Mouse (Mus musculus) forebrain, embryonic 15.5 days (tissue): ENCODE data around the gene Cltrn. TPM values are rescaled to one million over a fixed set of nuclear protein-coding genes. Genes with fewer than 3 reads are reported as not detected.

Source experiments
- ATAC-seq: fragments of 200-750 bp; cut with Nextera tagmentation; replicated peaks from 2 replicates; pipeline ENCODE4 v1.8.0; 2017; ENCODE audit warnings: mild to moderate bottlenecking, moderate TSS enrichment, moderate library complexity
- H3K27ac ChIP-seq: fragments of 300-500 bp; sonication (generic); replicated peaks from 2 replicates; pipeline ENCODE4 v1.5.1; 2015; ENCODE audit warnings: mild to moderate bottlenecking, inconsistent platforms
- H3K27me3 ChIP-seq: fragments of 300-500 bp; sonication (generic); 2 replicates; pipeline ENCODE4 v1.6.1; 2015; ENCODE audit warnings: inconsistent platforms
- H3K36me3 ChIP-seq: fragments of 300-500 bp; sonication (generic); 2 replicates; pipeline ENCODE4 v1.6.1; 2015; ENCODE audit warnings: mild to moderate bottlenecking, inconsistent platforms
- H3K4me1 ChIP-seq: fragments of 300-500 bp; sonication (generic); 2 replicates; pipeline ENCODE4 v1.6.1; 2015; ENCODE audit warnings: inconsistent platforms
- H3K4me2 ChIP-seq: fragments of 300-500 bp; sonication (generic); replicated peaks from 2 replicates; pipeline ENCODE4 v1.6.1; 2015; ENCODE audit warnings: mild to moderate bottlenecking, inconsistent platforms
- H3K4me3 ChIP-seq: fragments of 300-500 bp; sonication (generic); 2 replicates; pipeline ENCODE4 v1.5.1; 2015; ENCODE audit warnings: mild to moderate bottlenecking, inconsistent platforms
- H3K9ac ChIP-seq: fragments of 300-500 bp; sonication (generic); replicated peaks from 2 replicates; pipeline ENCODE4 v1.6.1; 2015; ENCODE audit warnings: mild to moderate bottlenecking, inconsistent platforms
- H3K9me3 ChIP-seq: fragments of 300-500 bp; sonication (generic); 2 replicates; pipeline ENCODE4 v1.6.1; 2016; ENCODE audit warnings: inconsistent platforms
- WGBS: fragments of 180-500 bp; shearing (Covaris S2); methylation state at CpG from one replicate; pipeline ENCODE4 v1.1.7; 2015; ENCODE audit warnings: mixed read lengths; 5-methylcytosine and 5-hydroxymethylcytosine counted together
- polyA plus RNA-seq: library from polyadenylated mRNA; unstranded; fragments of >200 nt; fragmentation: Nextera tagmentation; extraction: Ambion mirVana; gene quantifications from 2 replicates; pipeline ENCODE4 v1.2.1, GENCODE M21; 2015

Cltrn gene
- polyA plus RNA-seq, 1 experiment from 2014 or later: 0.18 TPM

DNA sequence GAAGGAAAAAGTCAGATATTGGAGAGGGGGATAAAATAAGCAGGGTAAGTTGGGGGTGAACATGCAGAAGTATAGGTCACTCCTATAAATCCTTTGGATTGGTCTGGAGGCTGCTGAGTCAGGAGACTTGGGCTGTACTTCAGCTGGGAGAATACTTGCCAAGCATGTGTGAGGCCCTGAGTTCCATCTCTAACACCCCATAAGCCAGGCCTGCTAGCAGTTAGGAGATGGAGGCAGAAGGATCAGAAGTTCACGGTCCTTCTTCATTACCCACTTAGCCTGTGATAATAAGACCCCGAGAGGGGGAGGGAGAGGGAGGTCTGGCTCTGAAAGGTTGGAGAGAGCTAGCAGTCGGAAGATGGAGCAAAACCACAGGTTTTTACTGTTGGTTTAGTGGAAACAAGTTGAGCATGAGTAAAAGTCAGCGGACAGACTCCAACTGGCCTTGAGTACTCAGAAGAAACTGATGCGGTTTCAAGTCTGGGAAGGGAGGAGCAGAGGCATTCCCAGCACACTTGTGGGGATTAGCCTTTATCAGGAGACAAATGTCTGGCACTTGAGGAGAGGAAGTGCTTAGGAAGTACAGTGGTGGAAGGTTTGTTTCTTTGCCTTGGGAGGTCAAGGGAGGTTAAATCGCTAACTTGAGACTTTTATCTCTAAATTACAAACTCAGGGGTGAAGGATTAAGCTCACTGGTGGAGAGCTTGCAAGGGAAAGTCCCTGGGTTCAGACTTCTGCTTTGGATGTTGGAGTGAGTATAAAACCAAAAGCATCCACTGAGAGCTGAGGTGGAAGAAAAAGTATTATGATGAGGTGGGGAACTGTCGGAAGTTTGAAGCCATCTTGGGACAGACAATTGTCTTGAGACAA is 3.9 kb downstream of the Cltrn start:
- 66% methylated on average over 7 of the region's 7 CpGs for WGBS
- H3K27me3 ChIP-seq: no peaks in the 10 kb centered on the region
- H3K4me2 ChIP-seq: no peak overlapping the region

DNA sequence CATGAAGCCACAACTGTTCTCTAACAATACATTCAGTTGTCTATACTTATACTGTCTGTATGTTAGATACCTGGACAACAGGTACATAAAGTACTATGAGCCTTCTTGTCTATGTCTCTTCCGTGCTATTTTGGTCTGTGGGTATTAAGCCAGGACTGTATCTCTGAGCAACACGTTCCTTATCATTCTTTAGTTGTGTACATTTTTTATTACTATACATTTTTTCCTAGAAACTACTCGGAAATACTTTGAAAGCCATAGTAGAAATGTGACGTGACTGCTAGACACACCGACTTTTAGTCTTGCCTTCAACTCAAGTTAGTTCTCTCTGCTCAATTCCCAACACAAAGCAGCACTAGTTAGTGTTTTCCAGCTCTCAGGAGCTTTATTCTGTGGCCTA is 4.8 kb downstream of the Cltrn start:
- ATAC-seq: no peak
- H3K27ac ChIP-seq: no peak overlapping the region
- no peak overlapping the region for H3K9ac ChIP-seq
- H3K4me1 ChIP-seq: no peaks in the 10 kb centered on the region
- WGBS: 89% methylated on average over 5 of the region's 5 CpGs
- H3K27me3 ChIP-seq: no peaks in the 10 kb centered on the region
- no peak overlapping the region for H3K4me2 ChIP-seq
- H3K36me3 ChIP-seq: no peaks in the 10 kb centered on the region
- H3K4me3 ChIP-seq: no peak overlapping the region
- no peaks in the 10 kb centered on the region for H3K9me3 ChIP-seq

More for the DNA sequence above, 3.9 kb downstream of the Cltrn start:
- no peak overlapping the region for H3K4me3 ChIP-seq
- no peak overlapping the region for H3K9ac ChIP-seq
- no peaks in the 10 kb centered on the region for H3K36me3 ChIP-seq
- H3K4me1 ChIP-seq: no peaks in the 10 kb centered on the region
- ATAC-seq: no peak
- no peaks in the 10 kb centered on the region for H3K9me3 ChIP-seq
- H3K27ac ChIP-seq: no peak overlapping the region

DNA sequence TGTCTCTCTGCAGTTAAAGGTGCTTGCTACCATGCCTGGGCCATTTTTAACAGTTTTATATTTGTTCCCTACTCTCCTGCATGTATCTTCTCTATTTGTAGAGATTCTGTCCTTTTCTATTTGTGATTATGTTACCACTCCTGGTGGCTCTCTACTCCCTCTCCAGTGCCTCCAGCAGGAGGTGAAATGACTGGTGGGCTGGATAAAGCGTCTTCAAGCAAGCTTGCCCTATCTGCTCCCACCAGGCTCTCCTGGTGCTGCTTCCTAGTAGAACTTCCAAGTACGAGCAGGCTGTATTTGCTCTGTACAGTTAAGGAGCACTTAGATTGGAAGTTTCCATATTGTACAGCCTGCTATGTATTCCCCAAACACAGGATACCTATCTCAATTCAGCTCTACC is 7.2 kb downstream of the Cltrn start:
- Histone ChIP-seq H3K9ac (no peak overlapping the region), H3K4me2 (no peak overlapping the region), H3K4me3 (no peak overlapping the region), H3K27me3 (no peaks in the 10 kb centered on the region), H3K36me3 (no peaks in the 10 kb centered on the region), H3K27ac (no peak overlapping the region), H3K9me3 (no peaks in the 10 kb centered on the region), H3K4me1 (no peaks in the 10 kb centered on the region)
- no peak for ATAC-seq
- 77% methylated on average over 2 of the region's 2 CpGs for WGBS

DNA sequence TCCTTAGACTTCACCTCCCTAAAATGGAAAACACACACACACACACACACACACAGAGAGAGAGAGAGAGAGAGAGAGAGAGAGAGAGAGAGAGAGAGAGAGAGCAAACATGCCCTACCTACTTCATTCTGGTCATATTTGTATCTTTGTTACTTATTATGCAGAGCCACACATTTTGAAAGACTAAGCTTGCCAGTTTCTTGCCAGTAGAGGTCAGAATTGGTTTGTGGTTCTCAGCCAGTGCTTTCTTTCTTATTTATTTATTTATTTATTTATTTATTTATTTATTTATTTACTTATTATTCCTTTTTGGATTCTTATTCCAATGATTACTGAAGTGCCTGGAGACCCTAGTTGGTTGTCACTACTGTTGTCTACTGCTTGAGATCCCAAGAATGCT is 12.9 kb downstream of the Cltrn start:
- Histone ChIP-seq H3K27me3 (no peaks in the 10 kb centered on the region), H3K4me3 (no peak overlapping the region), H3K27ac (no peak overlapping the region), H3K4me2 (no peak overlapping the region), H3K9me3 (no peaks in the 10 kb centered on the region), H3K4me1 (no peaks in the 10 kb centered on the region), H3K36me3 (no peaks in the 10 kb centered on the region), H3K9ac (no peak overlapping the region)
- ATAC-seq: no peak

DNA sequence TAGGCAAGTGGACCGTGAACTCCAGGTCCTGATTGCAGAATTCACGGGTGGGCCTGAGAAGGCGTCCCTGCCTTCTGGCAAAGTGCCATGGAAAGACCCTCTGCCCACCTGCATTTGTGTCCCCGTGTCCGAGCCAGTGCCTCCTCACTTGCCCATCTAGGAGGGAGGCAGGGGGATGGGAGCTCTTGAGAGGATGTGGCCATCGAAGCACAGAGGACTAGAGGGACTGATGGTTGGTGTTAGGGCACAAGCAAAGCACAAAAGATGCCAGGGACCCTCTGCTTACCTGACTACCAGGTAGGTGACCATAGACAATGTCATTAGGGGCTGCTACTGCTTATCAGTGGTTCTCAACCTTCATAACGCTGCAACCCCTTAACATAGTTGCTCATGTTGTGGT is 13.6 kb downstream of the Cltrn start:
- no peaks in the 10 kb centered on the region for H3K27me3 ChIP-seq
- ATAC-seq: no peak
- no peak overlapping the region for H3K4me2 ChIP-seq
- H3K36me3 ChIP-seq: no peaks in the 10 kb centered on the region
- H3K9me3 ChIP-seq: no peaks in the 10 kb centered on the region
- H3K27ac ChIP-seq: no peak overlapping the region
- 85% methylated on average over 7 of the region's 7 CpGs for WGBS
- H3K4me3 ChIP-seq: no peak overlapping the region
- H3K4me1 ChIP-seq: no peaks in the 10 kb centered on the region
- no peak overlapping the region for H3K9ac ChIP-seq

DNA sequence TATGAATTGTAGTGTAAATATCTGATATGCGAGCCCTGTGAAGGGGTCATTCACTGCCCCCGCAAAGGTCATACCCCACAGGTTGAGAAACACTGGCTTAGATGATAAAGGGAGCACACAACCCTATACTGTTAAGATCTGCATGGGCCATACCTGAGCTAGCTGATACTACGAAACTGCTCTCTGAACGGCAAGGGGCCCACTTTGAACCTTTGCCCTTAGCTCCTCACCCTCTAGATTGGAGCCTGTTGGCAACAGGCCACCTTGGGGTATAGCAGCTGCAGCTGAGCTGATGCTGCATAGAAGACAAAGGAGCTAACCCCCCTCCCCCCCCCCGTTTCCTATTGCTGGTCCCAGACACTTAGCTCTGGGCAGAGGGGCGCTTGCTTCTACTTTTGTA is 14.0 kb downstream of the Cltrn start:
- 65% methylated on average over 6 of the region's 6 CpGs for WGBS
- Histone ChIP-seq H3K9ac (no peak overlapping the region), H3K27ac (no peak overlapping the region), H3K27me3 (no peaks in the 10 kb centered on the region), H3K4me3 (no peak overlapping the region), H3K36me3 (no peaks in the 10 kb centered on the region), H3K4me2 (no peak overlapping the region), H3K4me1 (no peaks in the 10 kb centered on the region), H3K9me3 (no peaks in the 10 kb centered on the region)
- 0 out of 2 replicates have a peak, but pooled peaks have one; percentile 29 for ATAC-seq

DNA sequence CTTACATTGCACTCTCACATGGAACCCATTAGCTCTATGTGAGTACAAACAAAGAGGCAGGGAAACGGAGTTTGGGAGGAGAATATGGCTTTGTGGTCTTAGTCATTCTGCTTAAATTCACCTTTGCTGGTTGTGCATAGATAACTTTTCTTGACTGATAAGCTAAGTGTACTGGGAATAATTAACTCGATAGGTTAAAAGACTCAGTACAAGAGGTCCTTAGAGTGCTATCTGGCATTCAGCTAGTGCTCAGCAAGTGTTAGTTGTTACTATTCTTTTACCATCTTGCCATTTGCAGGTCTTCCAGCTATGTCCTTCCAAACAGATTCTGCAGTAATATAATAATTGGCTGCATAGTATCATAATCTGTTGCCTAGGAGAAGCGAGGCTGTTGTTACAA is 22.5 kb downstream of the Cltrn start:
- Histone ChIP-seq H3K9ac (no peak overlapping the region), H3K36me3 (no peaks in the 10 kb centered on the region), H3K4me2 (no peak overlapping the region), H3K9me3 (no peaks in the 10 kb centered on the region), H3K27ac (no peak overlapping the region), H3K27me3 (no peaks in the 10 kb centered on the region), H3K4me1 (no peaks in the 10 kb centered on the region), H3K4me3 (no peak overlapping the region)
- WGBS: 84% methylated on average over 3 of the region's 3 CpGs
- ATAC-seq: no peak

DNA sequence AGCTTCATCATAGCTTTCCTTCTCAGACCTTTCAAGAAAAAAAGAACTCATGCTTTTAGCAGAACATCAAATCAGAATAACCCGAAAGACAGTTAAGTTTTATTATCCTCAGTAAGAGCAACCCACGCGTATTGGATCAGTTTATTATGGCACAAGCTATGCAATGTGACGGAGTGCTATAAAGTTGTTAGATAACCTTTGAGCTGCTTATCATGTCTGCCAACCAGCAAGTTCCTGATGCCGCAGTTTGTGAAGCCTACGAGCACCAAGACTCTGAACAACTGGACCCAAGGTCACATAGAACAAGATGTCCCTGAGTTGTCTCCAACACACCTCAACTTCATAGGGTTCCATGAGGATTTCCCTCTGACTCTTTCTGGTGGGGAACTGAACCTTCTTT is 25.1 kb downstream of the Cltrn start:
- no peak for ATAC-seq
- H3K4me3 ChIP-seq: no peak overlapping the region
- 92% methylated on average over 6 of the region's 6 CpGs for WGBS
- no peaks in the 10 kb centered on the region for H3K27me3 ChIP-seq
- no peaks in the 10 kb centered on the region for H3K4me1 ChIP-seq
- no peak overlapping the region for H3K9ac ChIP-seq
- H3K4me2 ChIP-seq: no peak overlapping the region
- H3K27ac ChIP-seq: no peak overlapping the region
- H3K9me3 ChIP-seq: no peaks in the 10 kb centered on the region
- H3K36me3 ChIP-seq: no peaks in the 10 kb centered on the region

DNA sequence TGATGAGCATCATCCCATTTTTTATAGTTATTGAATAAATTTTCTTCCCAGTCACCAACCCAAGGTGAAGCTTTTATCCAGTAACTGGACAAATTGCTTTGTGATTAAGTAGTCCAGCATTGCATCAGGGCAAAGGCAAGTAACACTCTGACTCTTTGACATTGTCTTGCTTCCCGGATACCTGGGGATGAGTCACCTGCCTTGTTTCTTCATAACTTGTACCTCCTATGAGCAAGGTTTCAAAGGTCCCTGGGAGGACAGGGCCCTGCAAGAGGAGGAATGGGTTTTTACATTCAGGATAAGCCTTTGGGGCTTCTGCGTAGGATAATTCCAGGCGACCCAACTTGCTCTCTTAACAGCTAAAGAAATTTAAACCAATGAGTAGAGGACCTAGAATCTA is 35.3 kb downstream of the Cltrn start:
- H3K36me3 ChIP-seq: no peaks in the 10 kb centered on the region
- WGBS: 96% methylated on average over 3 of the region's 3 CpGs
- ATAC-seq: no peak
- H3K27ac ChIP-seq: no peak overlapping the region
- H3K4me1 ChIP-seq: no peaks in the 10 kb centered on the region
- no peaks in the 10 kb centered on the region for H3K9me3 ChIP-seq
- no peak overlapping the region for H3K4me3 ChIP-seq
- H3K27me3 ChIP-seq: no peaks in the 10 kb centered on the region
- no peak overlapping the region for H3K9ac ChIP-seq
- H3K4me2 ChIP-seq: no peak overlapping the region

DNA sequence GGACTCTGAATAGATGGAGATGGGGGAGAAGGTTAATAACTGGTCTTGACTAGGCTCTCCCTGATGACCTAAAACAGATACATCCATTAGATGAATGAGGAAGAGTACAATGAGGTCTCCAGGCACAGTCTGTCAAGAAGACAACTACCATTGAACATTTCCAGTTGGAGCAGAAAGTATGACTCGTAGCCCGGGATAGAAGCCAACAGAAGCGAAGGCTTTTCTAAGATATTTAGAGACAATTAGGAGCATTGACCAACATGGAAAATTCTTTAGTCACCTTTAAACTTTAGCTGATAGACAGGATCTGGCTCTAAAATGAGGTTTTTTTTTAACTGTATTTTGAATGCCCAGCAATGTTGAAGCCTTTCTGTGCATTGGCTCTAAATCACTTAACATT is 44.9 kb downstream of the Cltrn start:
- no peaks in the 10 kb centered on the region for H3K9me3 ChIP-seq
- 94% methylated on average over 3 of the region's 3 CpGs for WGBS
- no peak overlapping the region for H3K4me2 ChIP-seq
- H3K27me3 ChIP-seq: no peaks in the 10 kb centered on the region
- H3K36me3 ChIP-seq: no peaks in the 10 kb centered on the region
- H3K9ac ChIP-seq: no peak overlapping the region
- H3K4me1 ChIP-seq: no peaks in the 10 kb centered on the region
- no peak overlapping the region for H3K4me3 ChIP-seq
- H3K27ac ChIP-seq: no peak overlapping the region
- ATAC-seq: no peak

DNA sequence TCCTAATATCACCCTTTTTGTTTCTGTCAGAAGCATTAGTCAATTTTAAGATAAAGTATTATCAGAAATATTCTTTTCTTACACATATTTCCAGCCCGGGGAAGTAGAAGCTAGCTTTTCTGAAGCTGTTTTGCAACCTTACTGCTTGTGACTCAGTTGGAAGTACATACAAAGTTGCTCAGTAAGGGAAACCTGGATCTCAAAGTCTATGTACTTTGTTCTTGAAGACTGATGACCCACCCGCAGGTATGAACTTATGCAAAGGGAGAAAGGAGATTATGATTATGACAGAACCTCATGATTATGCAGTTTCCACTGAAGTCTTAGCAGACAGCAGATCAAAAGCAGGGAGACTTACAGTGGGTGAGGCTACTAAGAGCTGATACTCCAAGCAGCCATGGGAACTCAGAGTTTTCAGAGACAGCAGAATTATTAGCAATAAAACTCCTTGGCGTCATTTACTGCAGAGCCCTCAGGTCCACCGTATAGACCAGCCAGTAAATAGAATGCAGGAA is 46.7 kb downstream of the Cltrn start:
- Histone ChIP-seq H3K36me3 (no peaks in the 10 kb centered on the region), H3K27me3 (no peaks in the 10 kb centered on the region; the same call in 1 of the 2 replicates), H3K27ac (no peak overlapping the region), H3K9me3 (no peaks in the 10 kb centered on the region), H3K4me3 (no peak overlapping the region), H3K9ac (no peak overlapping the region), H3K4me1 (no peaks in the 10 kb centered on the region), H3K4me2 (no peak overlapping the region)
- WGBS: 88% methylated on average over 4 of the region's 4 CpGs
- ATAC-seq: no peak

DNA sequence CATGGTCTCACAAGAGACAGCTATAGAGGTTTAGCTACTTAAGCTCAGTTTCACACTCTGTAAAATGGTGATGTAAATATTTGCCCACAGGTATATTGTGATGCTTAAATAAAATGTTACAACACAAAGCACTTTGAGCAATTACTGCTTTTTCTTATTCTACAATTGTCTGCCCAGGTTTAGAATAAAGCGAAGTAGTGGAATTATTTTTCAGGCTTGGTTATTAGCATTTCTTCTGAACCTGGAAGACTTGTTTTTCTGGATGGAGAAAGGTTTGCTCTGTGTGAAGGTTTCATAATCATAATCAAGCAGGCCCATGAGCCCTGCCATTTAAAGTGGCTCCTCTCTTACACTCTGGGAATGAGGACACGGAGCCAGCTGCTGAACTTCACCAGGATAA is 50.4 kb downstream of the Cltrn start, which contains the start of gene Ace2:
TSS of gene Ace2 (plus strand) at position 301 of the 400 bp plus-strand sequence.
- 91% methylated on average over 2 of the region's 2 CpGs for WGBS
- H3K27me3 ChIP-seq: no peaks in the 10 kb centered on the region; the same call in 1 of the 2 replicates
- ATAC-seq: no peak
- no peaks in the 10 kb centered on the region for H3K4me1 ChIP-seq
- no peaks in the 10 kb centered on the region for H3K36me3 ChIP-seq
- H3K9ac ChIP-seq: no peak within 1 kb of the TSS
- no peak within 1 kb of the TSS for H3K4me3 ChIP-seq
- no peaks in the 10 kb centered on the region for H3K9me3 ChIP-seq
- no peak within 1 kb of the TSS for H3K27ac ChIP-seq
- no peak within 1 kb of the TSS for H3K4me2 ChIP-seq
